Comparison of ENCODE assay signal across 25 mouse cellular contexts in the genomic region with DNA sequence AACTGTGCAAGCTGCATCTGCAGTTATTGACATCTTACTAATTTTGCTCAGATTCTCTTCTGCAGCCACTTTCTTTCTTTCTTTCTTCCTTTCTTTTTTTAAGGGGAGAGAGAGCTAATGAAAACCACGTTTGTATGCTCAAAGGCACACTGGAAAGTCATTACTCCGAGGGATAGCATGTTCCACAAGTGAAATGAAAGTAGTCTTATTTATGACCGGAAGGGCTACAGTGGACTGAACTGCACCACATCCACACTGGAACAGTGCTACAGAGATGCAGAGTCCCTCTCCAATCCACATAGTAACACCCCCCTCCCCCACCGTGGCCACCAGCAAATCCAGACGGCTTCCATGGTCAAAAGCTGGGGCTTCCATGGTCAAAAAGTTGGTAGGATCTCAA.
DNase-seq lines count a peak whose midpoint lies in the region; ATAC-seq and TF ChIP-seq lines count a peak whose summit lies in the region.
"Had no signal": no experiment of that assay in that cellular context is flagged by ENCODE, and none has a peak within 500 bp of the region (broad histone marks: within the 10 kb centered on the region; RNA-seq: fewer than 3 reads in every experiment).

No protein-coding gene starts in this region.

- H3K4me3 ChIP-seq in kidney, adult 2 months (ENCODE audit: insufficient read depth, low read depth, low read length) = no peak overlapping the region
- H3K4me3 ChIP-seq in limb, embryonic 10.5 days = no peak overlapping the region
- H3K4me3 ChIP-seq in limb, embryonic 13.5 days = no peak overlapping the region
- H3K4me3 ChIP-seq: embryonic facial prominence, embryonic 12.5 days; erythroblast, embryonic 14.5 days; forebrain, embryonic 12.5 days; forebrain, embryonic 15.5 days; gastrocnemius, adult 2 months; hindbrain, embryonic 12.5 days had no signal

- no peaks in the 10 kb centered on the region for H3K27me3 ChIP-seq in kidney, adult 2 months (replicated peaks; ENCODE audit: control insufficient read depth, insufficient read depth, low read length)
- H3K27me3 ChIP-seq in limb, embryonic 10.5 days (ENCODE audit: low read depth, poor library complexity, severe bottlenecking) = no peaks in the 10 kb centered on the region
- 0 out of 2 replicates have a peak, but pooled peaks cover 2% of the 10 kb centered on the region for H3K27me3 ChIP-seq in limb, embryonic 13.5 days
- H3K27me3 ChIP-seq: CH12.LX; embryonic facial prominence, embryonic 12.5 days; forebrain, embryonic 12.5 days; forebrain, embryonic 15.5 days; Patski had no signal

- peak overlapping the region; percentile 20; the same call in 1 of the 2 replicates for H3K9ac ChIP-seq in limb, embryonic 13.5 days
- H3K9ac ChIP-seq: embryonic facial prominence, embryonic 12.5 days; forebrain, embryonic 12.5 days; forebrain, embryonic 15.5 days; hindbrain, embryonic 12.5 days had no signal

- 63% methylated on average over 5 of the region's 5 CpGs for WGBS in kidney, adult 2 months
- 74% methylated on average over 5 of the region's 5 CpGs for WGBS in limb, embryonic 10.5 days
- WGBS in limb, embryonic 13.5 days = 30% methylated on average over 5 of the region's 5 CpGs

- peak overlapping the region; percentile 67 for H3K27ac ChIP-seq in kidney, adult 2 months (ENCODE audit: insufficient read depth, low read depth, low read length)
- H3K27ac ChIP-seq in limb, embryonic 10.5 days = peak overlapping the region; percentile 76
- H3K27ac ChIP-seq in limb, embryonic 13.5 days = peak overlapping the region; percentile 83
- H3K27ac ChIP-seq: embryonic facial prominence, embryonic 12.5 days; forebrain, embryonic 12.5 days; forebrain, embryonic 15.5 days; gastrocnemius, adult 2 months; hindbrain, embryonic 12.5 days had no signal

- no peaks in the 10 kb centered on the region for H3K9me3 ChIP-seq in limb, embryonic 10.5 days (replicated peaks)
- H3K9me3 ChIP-seq in limb, embryonic 13.5 days = no peaks in the 10 kb centered on the region
- H3K9me3 ChIP-seq: embryonic facial prominence, embryonic 12.5 days; forebrain, embryonic 12.5 days; forebrain, embryonic 15.5 days; hindbrain, embryonic 12.5 days had no signal

- no peak for DNase-seq in kidney, adult 2 months
- DNase-seq in kidney, adult 9 months = no peak
- DNase-seq in limb, embryonic 10.5 days (ENCODE audit: low spot score) = no peak
- DNase-seq in urinary bladder, adult 18-20 months (ENCODE audit: low spot score in 2 of 2) = no peak
- DNase-seq in gastrocnemius, adult 18-20 months (ENCODE audit: low spot score) = no peak
- no peak for DNase-seq in layer of hippocampus, adult 8-10 months (ENCODE audit: low spot score in 2 of 2)
- DNase-seq: adrenal gland, postnatal 10 days; adrenal gland, postnatal 36 days; B cell, adult 2 months; cerebellum, adult 18-20 months; cerebellum, adult 9-10 months; cerebellum, postnatal 14 days; gastrocnemius, adult 2 months; gastrocnemius, postnatal 14 days had no signal

- H3K4me1 ChIP-seq in kidney, adult 2 months (ENCODE audit: control insufficient read depth, insufficient read depth, low read length) = no peaks in the 10 kb centered on the region
- peaks cover 45% of the 10 kb centered on the region for H3K4me1 ChIP-seq in limb, embryonic 10.5 days
- H3K4me1 ChIP-seq in limb, embryonic 13.5 days = peaks cover 37% of the 10 kb centered on the region
- H3K4me1 ChIP-seq: forebrain, embryonic 15.5 days; hindbrain, embryonic 12.5 days had no signal

- H3K36me3 ChIP-seq in kidney, adult 2 months (ENCODE audit: control insufficient read depth, insufficient read depth, low read length) = no peaks in the 10 kb centered on the region
- no peaks in the 10 kb centered on the region for H3K36me3 ChIP-seq in limb, embryonic 10.5 days
- no peaks in the 10 kb centered on the region for H3K36me3 ChIP-seq in limb, embryonic 13.5 days
- H3K36me3 ChIP-seq: embryonic facial prominence, embryonic 12.5 days; forebrain, embryonic 12.5 days; forebrain, embryonic 15.5 days; G1E; hindbrain, embryonic 12.5 days had no signal

- H3K4me2 ChIP-seq in limb, embryonic 13.5 days (replicated peaks) = no peak overlapping the region
- H3K4me2 ChIP-seq: embryonic facial prominence, embryonic 12.5 days; forebrain, embryonic 12.5 days; forebrain, embryonic 15.5 days; heart, embryonic 11.5 days; hindbrain, embryonic 12.5 days had no signal

- no peak for TF ChIP-seq CTCF in kidney, adult 2 months (conservative IDR thresholded peaks at IDR 0.05; ENCODE audit: insufficient read depth, insufficient read length, low read depth, low read length)

- no peak for TF ChIP-seq POLR2A in kidney, adult 2 months (IDR thresholded peaks at IDR 0.05; ENCODE audit: low read depth, low read length)

- no peak for ATAC-seq in limb, embryonic 13.5 days (ENCODE audit: low FRiP score, low read depth)
- ATAC-seq: forebrain, embryonic 15.5 days; hindbrain, embryonic 16.5 days; Patski had no signal
